26 mouse cellular contexts compared by ENCODE assay signal in genomic region chr1:180191651-180192220, GRCm38 (mm10). TPM values are rescaled to one million over a fixed set of nuclear protein-coding genes. Genes with fewer than 3 reads are reported as not detected.
A peak's percentile ranks its signal among the peaks of the same experiment; 100 is the strongest.
DNase-seq lines count a peak whose midpoint lies in the region; ATAC-seq lines count a peak whose summit lies in the region.
"Had no signal": no experiment of that assay in that cellular context is flagged by ENCODE, and none has a peak within 500 bp of the region (broad histone marks: within the 10 kb centered on the region; RNA-seq: fewer than 3 reads in every experiment).

No protein-coding gene starts in this region.

- no peak overlapping the region for H3K9ac ChIP-seq in heart, embryonic 16.5 days (ENCODE audit: low read length)
- no peak overlapping the region for H3K9ac ChIP-seq in hindbrain, embryonic 12.5 days
- H3K9ac ChIP-seq: embryonic facial prominence, embryonic 15.5 days; forebrain, embryonic 12.5 days; forebrain, postnatal 0 days; hindbrain, embryonic 13.5 days; limb, embryonic 12.5 days; liver, embryonic 12.5 days; midbrain, embryonic 12.5 days; neural tube, embryonic 15.5 days had no signal

- peaks cover 45% of the 10 kb centered on the region for H3K4me1 ChIP-seq in heart, embryonic 16.5 days (ENCODE audit: control insufficient read depth, insufficient read depth, low read length)
- peaks cover 14% of the 10 kb centered on the region for H3K4me1 ChIP-seq in hindbrain, embryonic 12.5 days

- H3K27me3 ChIP-seq in heart, embryonic 16.5 days (ENCODE audit: control insufficient read depth, insufficient read depth, low read length): no peaks in the 10 kb centered on the region
- H3K27me3 ChIP-seq in hindbrain, embryonic 12.5 days: peaks cover 7% of the 10 kb centered on the region
- H3K27me3 ChIP-seq: embryonic facial prominence, embryonic 15.5 days had no signal

- no peak for DNase-seq in heart, postnatal 25 days (ENCODE audit: low spot score)
- peak; percentile 45 for DNase-seq in A20 (ENCODE audit: low read depth, low spot score)
- DNase-seq in B cell, adult 2 months: peak; percentile 43 to 45
- no peak for DNase-seq in cerebellum, adult 11 months
- DNase-seq in thymus, postnatal 25 days: no peak
- DNase-seq: adrenal gland, postnatal 25 days; cerebellum, adult 2 months; cerebellum, postnatal 14 days; forebrain, postnatal 0 days; gastrocnemius, postnatal 10 days; kidney, postnatal 14 days; liver, postnatal 0 days; lung, postnatal 36 days had no signal

- peak overlapping the region; percentile 0; the same call in 1 of the 2 replicates for H3K27ac ChIP-seq in heart, embryonic 16.5 days (ENCODE audit: low read length)
- H3K27ac ChIP-seq in hindbrain, embryonic 12.5 days: no peak overlapping the region
- H3K27ac ChIP-seq: embryonic facial prominence, embryonic 10.5 days; embryonic facial prominence, embryonic 15.5 days; forebrain, embryonic 12.5 days; hindbrain, embryonic 13.5 days; limb, embryonic 12.5 days; liver, embryonic 12.5 days; midbrain, embryonic 12.5 days; neural tube, embryonic 15.5 days had no signal

- no peaks in the 10 kb centered on the region for H3K36me3 ChIP-seq in heart, embryonic 16.5 days (ENCODE audit: control insufficient read depth, insufficient read depth)
- H3K36me3 ChIP-seq in hindbrain, embryonic 12.5 days: no peaks in the 10 kb centered on the region
- H3K36me3 ChIP-seq: embryonic facial prominence, embryonic 10.5 days; embryonic facial prominence, embryonic 15.5 days; forebrain, embryonic 12.5 days; hindbrain, embryonic 13.5 days; limb, embryonic 12.5 days; liver, embryonic 12.5 days; midbrain, embryonic 12.5 days; neural tube, embryonic 15.5 days had no signal

- no peak overlapping the region for H3K4me3 ChIP-seq in heart, embryonic 16.5 days (ENCODE audit: low read length)
- no peak overlapping the region for H3K4me3 ChIP-seq in hindbrain, embryonic 12.5 days
- H3K4me3 ChIP-seq: embryonic facial prominence, embryonic 10.5 days; embryonic facial prominence, embryonic 15.5 days; forebrain, embryonic 12.5 days; hindbrain, embryonic 13.5 days; limb, embryonic 12.5 days; liver, embryonic 12.5 days; midbrain, embryonic 12.5 days; neural tube, embryonic 15.5 days had no signal

- no peaks in the 10 kb centered on the region for H3K9me3 ChIP-seq in heart, embryonic 16.5 days (replicated peaks; ENCODE audit: control insufficient read depth, low read length)
- no peaks in the 10 kb centered on the region for H3K9me3 ChIP-seq in hindbrain, embryonic 12.5 days (replicated peaks)
- H3K9me3 ChIP-seq: embryonic facial prominence, embryonic 10.5 days; embryonic facial prominence, embryonic 15.5 days; forebrain, embryonic 12.5 days; hindbrain, embryonic 13.5 days; liver, embryonic 12.5 days; midbrain, embryonic 12.5 days; neural tube, embryonic 15.5 days had no signal

- intact Hi-C loops in heart, postnatal 25 days (cut with DNase I): no loop called here

- WGBS in heart, embryonic 16.5 days: 68% methylated on average over 7 of the region's 7 CpGs
- 70% methylated on average over 7 of the region's 7 CpGs for WGBS in hindbrain, embryonic 12.5 days

- no peak for ATAC-seq in heart, embryonic 16.5 days (replicated peaks; ENCODE audit: extremely low read depth, insufficient read depth, low FRiP score)
- 0 out of 2 replicates have a peak, but pooled peaks have one; percentile 24 for ATAC-seq in common myeloid progenitor, adult 5-6 weeks (replicated peaks; ENCODE audit: low read depth, poor library complexity, severe bottlenecking)
- ATAC-seq in hindbrain, embryonic 12.5 days (ENCODE audit: low FRiP score): no peak
- ATAC-seq: forebrain, postnatal 0 days; intestine, postnatal 0 days; liver, embryonic 12.5 days; liver, postnatal 0 days; Patski had no signal

- no peak overlapping the region for H3K4me2 ChIP-seq in heart, embryonic 16.5 days (ENCODE audit: low read depth, low read length)
- H3K4me2 ChIP-seq in hindbrain, embryonic 12.5 days (replicated peaks): no peak overlapping the region
- H3K4me2 ChIP-seq: embryonic facial prominence, embryonic 15.5 days; forebrain, embryonic 12.5 days; hindbrain, embryonic 13.5 days; limb, embryonic 12.5 days; liver, embryonic 12.5 days; midbrain, embryonic 12.5 days; neural tube, embryonic 15.5 days had no signal

RNA-seq across cellular contexts. Expression of gene Coq8a, which starts 7.7 kb away (rescaled TPM):
- polyA plus RNA-seq in heart, embryonic 16.5 days (2015; fragmentation: Nextera tagmentation; extraction: Ambion mirVana): 70.0 and 89.0 TPM in 2 replicates
- 100 to 1,000 TPM; 810 to 852 TPM for total RNA-seq in heart, postnatal 25 days (2021)
- total RNA-seq in common myeloid progenitor, adult 5-6 weeks (2017): 20.9 and 31.6 TPM in 2 replicates
- 2.4 and 2.7 TPM in 2 replicates for polyA plus RNA-seq in hindbrain, embryonic 12.5 days (2016; fragmentation: Nextera tagmentation; extraction: Ambion mirVana)

Comparison
In these comparisons a context has a peak if more than half of its experiments do, and no peak if none do; other contexts are left out.
1. DNase-seq: peak in A20 (single experiment) and B cell, adult 2 months (2 of 2); none in heart, postnatal 25 days (single experiment), cerebellum, adult 11 months (single experiment) and thymus, postnatal 25 days (single experiment).
2. RNA of gene Coq8a, which starts 7.7 kb away (total RNA-seq): 810 to 852 TPM in heart, postnatal 25 days; 20.9 to 31.6 TPM in common myeloid progenitor, adult 5-6 weeks; every median in the first group is over 10 times any median in the second.